Mouse (Mus musculus) adrenal gland (tissue): ENCODE data around the gene Asrgl1.

Experiments used
- intact Hi-C: fragments of 180-260 bp; cut with DNase I; formaldehyde crosslinking; loops from one replicate; pipeline ENCODE4 v1.15.1; 2025

Gene Asrgl1

DNA sequence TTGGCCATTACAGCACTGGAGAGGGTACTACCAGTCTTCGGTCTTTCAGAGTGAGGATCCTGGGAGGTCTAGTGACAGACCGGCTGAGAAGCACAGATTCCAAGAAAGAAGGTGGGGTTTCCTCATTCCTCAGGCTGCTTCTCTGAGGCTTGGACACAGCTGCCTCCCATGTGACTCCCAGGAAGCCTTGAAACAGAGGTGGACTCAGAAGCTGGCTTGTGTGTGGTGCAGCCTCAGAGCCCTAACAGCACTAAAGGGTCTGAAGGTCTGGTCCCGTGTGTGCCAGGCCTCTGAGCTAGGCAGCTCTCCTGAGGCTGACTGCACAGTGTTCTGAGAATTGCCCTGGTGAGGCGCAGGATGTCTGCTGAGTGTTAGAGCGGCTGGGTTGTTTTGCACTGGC, 29.3 kb downstream of the Asrgl1 start:
- intact Hi-C loops, result loop anchor here (5.0 kb wide), 1 partner anchor 249 kb away; no protein-coding TSS in a partner anchor

DNA sequence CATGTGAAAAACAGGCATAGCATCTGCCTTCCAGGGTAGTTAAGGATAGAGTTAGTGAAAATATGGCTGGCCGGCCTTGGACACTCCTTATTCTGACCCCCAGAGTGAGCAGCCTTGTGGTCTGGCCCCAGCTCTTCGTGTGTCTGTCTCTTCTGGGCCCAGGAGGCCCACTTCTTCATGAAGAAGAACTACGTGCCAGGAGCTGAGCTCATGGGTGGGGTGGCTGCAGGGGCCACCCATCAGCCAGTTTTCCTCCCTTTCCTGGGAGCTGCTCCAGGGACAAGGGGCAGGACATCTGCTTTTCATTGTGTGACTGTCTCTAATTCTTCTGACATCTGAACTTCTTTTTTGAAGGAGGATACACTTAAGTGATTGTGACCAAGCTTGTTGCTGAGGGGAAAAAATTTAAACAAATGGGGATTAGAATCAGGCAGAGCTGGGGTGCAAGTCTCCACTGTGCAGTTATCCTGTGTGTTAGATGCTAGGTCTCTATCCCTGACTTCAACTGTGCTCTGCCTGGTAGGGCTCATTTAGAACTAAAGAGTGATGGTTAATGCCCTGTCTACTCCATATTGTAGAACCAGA, 30.2 kb downstream of the Asrgl1 start:
- intact Hi-C loops, result loop anchor here (5.0 kb wide), 1 partner anchor 248 kb away; no protein-coding TSS in a partner anchor

DNA sequence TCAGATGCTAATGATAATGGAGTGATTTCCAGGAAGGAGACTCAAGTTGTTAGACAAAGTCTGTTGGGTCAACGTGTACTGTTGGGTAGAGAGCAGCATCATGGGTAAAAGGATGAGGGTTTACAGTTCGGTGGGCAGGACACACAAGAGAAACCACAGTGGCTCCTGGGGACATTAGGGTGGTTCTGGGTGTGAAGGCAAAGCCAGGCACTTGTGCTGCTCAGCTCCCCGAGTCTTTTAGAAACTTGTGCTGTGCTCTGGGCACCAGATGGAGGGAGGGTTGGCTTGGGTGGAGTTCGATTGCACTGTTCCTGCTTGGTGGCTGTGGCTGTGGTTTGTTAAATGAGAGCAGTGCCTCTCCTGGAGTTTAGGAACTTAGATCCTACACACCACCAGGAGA, 31.4 kb downstream of the Asrgl1 start:
- intact Hi-C loops, result no loop called here

DNA sequence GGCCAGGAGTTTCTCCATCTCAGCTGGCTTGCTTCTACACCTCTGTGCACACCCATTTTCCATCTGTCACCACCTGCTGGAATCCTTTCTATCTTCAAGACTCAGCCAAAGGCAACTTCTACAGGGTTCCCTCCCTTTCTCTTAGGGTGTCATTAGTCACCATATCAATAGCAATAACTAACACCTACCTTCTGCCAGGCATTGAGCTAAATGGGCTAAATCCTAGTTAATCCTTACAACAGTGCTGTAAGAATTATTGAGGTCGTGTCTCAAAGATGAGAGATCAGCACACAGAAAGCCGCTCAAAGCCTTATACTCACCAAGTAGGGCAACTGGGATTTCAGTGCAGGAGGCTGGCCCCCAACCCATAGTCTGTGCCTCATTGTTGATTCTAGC, 34.4 kb downstream of the Asrgl1 start:
- intact Hi-C loops, result no loop called here

DNA sequence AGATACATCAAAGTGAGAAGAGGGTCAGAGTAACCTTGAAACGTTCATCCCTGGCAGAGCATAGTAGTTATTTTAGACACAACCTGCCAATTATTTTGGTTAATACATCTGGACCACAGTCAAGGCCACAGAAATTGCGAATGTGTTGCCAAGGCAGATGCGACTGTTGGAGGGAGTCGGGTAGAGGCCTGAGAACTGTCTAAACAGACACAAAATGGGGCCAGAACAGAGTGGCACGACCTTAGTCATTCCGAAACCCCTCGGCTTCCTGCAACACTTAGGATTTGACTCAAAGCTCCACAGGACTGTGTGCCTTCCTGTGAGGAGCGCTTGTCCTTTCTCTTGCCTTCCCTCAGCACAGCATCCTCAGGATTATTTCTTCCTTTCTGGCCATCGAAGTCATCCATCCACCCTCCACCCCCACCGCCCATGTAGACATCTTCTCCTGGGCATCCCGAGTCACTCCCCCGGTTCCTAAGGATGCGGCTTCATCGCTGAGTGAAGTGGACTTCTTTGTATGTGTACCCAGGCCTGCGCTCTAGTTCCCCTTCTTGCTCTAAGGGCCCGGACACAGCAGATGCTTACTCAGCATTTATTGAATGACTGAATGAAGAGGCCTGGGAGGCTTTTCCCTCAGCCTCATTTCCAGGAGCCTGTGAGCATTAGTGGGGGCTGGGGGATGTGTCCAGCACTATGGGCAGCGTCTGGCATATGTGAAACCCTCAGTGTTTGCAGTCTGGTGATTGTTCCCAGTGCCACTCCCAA, 35.0 kb downstream of the Asrgl1 start:
- intact Hi-C loops, result no loop called here

DNA sequence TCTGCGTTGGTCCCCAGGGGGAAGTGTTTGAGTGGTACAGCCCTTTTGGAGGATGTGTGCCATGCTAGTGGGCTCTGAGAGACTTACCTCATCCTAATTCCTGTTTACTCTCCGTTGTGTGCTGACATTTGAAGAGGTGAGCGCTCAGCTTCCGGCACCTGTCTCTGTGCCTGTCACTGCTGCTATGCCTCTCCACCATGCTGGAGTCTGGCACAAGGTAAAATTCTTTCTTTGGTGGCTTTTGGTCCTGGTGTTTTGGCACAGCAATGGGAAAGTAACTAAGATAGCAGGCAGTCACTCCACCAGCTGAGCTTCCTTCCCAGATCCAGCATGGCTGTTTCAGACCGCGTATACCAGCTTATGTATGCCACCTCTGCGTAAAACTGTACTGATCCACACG, 35.7 kb downstream of the Asrgl1 start:
- intact Hi-C loops, result no loop called here

DNA sequence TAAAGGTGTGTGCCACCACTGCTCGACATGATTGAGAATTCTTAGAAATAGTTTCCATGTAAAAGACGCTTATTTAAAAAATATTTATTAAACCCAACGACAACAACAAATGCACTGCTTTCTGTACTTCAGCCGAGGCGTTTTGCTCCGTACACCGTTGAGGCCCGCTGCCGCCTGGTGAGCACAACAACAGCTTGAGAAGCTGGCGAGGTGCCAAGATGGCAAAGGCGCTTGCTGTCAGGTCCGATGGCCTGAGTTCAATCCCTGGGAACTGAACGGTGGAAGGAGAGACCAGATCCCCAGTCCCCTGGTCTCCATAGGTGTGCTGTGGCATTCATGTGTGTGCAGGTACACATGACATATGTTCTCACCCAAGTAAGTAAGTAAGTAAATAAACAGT, 38.0 kb downstream of the Asrgl1 start:
- intact Hi-C loops, result no loop called here

DNA sequence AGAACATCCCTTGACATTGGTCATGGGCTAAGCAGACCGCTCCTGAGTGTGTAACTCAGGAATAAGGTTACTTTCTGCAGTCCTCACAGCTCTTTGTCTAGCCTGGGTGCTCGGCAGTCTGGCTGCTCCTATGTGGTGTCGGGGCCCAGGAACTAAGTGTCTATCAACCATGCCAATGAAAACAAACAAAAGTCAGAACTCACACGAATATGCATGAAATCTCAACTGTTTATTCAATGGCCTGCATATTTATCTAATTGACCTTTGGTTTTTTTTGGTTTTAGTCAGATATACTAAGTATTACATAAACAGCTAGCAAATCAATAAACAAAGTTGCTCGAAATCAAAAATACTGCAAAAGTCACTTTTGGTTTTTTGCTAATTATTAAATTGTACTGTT, 40.3 kb downstream of the Asrgl1 start:
- intact Hi-C loops, result no loop called here

DNA sequence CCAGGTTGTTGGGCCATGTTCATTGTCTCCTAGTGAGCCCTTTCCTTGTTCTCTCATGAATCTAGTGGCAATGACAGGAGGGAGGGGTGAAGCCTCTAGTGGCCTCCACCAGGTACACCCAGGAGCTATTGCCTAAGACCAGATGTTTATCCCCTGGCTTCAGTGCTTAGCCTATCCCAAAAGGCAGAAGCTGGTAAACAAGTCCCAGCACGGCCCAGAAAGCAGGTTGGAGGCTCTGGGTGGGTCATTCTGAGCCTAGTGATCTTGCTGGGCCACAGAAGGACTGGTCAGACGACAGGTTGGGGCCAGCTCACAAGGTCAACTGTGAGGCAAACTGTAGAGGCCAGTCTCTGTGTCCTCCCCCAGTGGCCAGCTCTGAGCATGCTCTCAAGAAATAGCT, 44.7 kb downstream of the Asrgl1 start:
- intact Hi-C loops, result no loop called here

DNA sequence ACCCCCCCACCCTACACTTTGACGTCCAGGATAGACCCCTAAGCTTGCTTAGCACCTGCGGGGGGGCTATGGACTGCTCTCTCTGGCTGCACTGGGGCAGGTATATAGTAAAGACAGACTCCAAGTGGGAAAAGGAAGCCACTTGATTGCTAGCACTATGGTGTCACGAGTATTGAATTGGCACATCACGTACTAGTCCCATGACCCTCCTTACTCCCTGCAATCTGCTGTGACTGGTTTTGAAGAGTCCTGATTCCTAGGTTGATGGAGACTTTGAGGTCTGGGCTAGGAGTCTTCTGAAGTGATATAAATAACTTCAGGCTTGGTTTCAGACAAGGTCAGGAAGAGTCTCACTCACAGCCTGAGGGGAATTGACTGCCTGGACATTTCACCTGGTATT, 45.2 kb downstream of the Asrgl1 start:
- intact Hi-C loops, result no loop called here

DNA sequence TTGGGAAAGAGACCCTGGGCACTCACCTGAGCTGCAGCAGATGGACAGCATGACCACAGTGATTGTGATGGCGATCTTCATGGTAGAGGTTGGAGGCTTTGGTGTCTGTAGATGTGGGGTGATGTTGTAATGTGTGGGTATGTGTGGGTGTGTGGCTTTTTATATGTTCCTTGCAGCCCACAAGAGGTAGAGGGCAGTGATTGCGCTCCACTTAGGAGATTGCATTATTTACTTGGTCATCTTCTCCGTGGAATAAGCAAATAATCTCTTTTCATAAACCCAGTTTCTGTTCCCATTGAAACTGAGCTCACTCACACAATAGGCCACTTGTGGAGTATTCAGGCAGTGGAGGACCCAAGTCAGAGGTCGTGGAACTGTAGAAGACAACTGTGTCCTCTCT, 47.6 kb downstream of the Asrgl1 start, which contains the start of gene Scgb1a1:
TSS of gene Scgb1a1 (minus strand) at position 138 of the 400 bp plus-strand sequence.
- intact Hi-C loops, result no loop called here

DNA sequence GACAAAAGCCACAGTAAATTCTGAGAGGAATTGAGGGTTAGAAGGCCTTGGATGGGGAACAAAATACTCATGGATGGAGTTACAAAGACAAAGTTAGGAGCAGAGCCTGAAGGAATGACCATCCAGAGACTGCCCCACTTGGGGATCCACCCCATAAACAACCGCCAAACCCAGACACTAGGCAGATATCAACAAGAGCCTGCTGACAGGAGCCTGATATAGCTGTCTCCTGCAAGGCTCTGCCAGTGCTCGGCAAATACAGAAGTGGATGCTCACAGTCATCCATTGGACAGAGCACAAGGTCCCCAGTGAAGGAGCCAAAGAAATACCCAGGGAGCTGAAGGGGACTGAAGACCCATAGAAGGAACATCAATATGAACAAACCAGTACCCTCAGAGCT, 51.5 kb downstream of the Asrgl1 start:
- intact Hi-C loops, result loop anchor here (5.0 kb wide), 1 partner anchor 227 kb away; no protein-coding TSS in a partner anchor

DNA sequence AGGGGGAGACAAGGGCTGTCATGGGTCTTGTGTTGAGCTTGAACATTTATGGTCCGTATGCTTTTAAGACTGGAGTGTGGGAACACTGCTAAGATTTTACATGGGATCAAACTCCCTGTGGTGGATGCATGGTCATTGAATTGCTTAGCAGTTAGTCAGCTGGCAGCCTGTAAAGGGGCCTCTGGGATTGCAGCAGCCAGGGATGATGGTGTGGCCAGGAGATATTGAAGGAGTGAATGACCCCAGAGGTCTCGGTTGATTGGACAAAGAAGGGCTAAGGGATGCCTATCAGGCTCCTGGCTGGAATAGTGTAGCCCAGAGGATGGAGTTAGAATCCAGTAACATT, 52.5 kb downstream of the Asrgl1 start:
- intact Hi-C loops, result loop anchor here (5.0 kb wide), 1 partner anchor 226 kb away; no protein-coding TSS in a partner anchor

DNA sequence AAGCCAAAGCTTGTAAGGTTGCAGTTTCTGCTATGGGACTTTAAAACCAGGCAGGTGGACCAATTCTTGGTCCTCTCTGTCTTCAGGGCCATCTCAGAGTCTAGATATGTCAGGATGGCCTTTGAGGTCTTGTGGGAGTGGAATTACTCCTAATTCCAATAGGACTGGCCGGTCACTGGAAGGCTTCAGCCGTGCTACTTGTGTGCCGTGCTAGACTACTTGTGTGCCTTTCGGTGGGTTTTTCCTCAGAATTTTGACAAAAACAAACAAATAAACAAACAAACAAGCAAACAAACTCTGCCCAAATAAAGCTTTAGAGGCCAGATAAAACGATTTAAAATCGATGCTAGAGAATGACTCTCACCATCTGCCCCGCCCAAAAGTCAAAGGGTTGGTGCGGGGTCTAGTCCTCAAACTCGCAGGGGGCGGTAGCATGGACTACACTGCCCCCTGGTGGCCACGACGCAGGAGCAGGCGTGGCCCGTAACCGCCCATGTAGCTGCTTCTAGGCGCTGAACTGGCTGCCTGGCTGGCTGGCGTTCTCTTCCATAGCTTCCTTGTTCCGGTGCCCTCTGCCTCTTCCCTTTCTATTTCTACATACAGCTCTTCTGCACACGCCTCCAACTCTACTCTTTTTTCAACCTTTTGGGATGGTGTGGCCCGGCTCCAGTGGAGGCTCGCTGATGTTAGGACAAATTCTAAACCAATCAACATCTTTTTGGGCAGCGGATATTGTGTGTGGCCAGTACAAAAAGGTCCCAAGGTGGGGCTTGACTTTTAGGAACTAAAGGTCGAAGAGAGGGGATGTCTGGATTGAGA, 53.0 kb downstream of the Asrgl1 start:
- intact Hi-C loops, result loop anchor here (1.0 to 5.0 kb wide), 2 partner anchors 89 to 225 kb away; no protein-coding TSS in a partner anchor

DNA sequence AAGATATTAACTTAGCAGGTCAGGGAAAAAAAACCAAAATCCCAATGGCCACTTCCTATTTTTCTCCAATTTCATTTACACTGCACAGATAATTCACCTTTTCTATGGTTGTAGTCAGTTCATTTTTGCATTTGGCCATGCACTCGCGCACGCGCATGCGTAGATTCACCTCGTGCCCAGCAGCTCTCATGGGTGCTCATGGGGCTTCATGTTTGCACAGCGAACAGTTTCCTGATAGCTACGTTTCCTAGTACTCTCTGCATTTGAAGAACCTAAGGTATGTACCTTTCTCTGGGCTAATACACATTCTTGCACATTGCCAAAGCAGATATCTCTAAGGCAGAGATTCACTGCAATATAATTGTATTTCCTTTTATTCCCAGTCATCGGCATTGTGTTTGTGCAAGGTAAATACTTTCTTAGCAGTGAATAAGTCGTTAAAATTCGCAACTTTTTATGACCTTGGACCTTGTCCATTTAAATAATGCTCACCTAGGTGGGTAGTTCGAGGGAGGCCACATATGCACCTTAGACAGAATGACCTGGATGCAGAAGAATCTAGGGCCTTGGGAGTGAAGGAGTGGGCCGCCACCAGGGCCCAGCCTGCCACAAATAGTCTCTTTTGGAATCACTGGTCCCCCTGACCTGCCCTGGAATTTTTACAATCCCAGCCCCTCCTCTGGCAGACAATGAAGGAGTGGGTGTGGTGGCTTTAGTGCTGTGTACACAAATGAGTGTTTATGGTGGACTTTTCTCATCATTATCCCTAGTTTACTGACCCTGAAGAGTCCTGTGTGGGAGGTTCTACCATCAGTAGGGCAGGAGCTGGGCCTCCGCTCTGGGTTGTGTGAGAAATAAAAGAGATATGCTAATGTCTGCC, 53.9 kb downstream of the Asrgl1 start:
- intact Hi-C loops, result loop anchor here (1.0 to 5.0 kb wide), 2 partner anchors 88 to 224 kb away; no protein-coding TSS in a partner anchor

DNA sequence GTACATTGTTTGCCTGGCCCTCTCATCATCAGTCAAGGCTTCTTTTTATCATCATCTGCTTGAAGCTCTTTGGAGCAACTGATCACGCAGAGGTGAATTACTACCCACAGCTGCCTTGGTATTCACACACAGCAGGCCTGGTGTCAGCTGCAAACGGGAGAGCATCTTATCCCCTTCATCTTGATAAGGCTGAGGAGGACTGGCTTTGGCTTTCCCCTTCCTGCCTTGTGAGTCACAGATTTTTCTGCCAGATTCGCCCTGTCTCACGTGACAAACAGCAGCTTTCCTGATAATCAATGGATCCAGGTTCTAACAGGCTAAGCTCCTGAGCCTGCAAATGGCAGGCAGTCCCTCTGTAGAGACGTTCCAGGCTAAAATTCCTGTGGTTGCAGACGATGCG, 55.5 kb downstream of the Asrgl1 start:
- intact Hi-C loops, result loop anchor here (5.0 kb wide), 1 partner anchor 223 kb away; no protein-coding TSS in a partner anchor

DNA sequence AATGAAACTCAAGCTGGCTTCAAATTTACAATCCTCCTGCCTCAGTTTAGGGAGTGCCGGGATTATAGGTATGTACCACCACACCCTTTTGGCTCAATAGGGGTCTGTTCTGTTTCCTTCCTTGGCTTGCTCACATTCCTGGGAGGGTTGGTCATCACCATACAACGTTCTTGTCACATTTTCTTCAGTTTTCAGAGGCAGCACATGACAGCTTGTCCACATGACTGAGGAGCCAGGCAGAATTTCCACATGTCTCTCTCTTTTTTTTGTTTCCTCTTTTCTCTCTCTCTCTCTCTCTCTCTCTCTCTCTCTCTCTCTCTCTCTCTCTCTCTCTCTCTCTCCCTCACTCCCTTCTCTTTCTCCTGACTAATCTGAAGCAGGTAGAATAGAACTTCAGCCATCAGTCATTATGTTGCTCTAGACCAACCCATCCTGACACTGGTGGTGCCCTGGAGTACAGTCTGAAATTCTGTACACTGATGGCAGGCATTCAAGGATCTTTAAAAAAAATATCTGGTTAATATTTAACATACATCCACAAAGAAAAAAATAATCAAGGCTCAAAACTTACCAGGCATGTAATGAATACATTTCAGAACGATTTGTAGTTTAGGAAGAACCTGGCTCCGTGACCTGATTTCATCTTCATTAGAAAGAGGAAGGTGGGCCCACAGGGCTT, 58.3 kb downstream of the Asrgl1 start:
- intact Hi-C loops, result no loop called here

DNA sequence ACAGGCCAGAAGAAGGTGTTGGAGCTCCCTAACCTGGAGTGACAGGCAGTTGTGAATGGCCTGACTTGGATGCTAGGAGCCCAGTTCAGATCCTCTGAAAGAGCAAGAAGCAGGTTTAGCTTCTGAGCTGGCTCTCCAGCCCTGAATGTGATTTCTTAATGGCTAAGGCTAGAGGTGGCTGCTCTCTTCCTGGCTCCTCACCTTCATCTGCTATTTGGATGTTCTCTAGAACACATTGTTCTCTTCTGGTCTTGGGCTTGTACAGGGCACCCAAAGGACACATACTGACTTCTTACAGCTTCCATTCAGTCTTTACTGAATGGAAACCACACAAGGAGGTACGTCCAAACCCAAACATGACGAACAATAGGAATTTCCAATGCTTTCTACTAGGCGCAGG, 59.4 kb downstream of the Asrgl1 start:
- intact Hi-C loops, result no loop called here

DNA sequence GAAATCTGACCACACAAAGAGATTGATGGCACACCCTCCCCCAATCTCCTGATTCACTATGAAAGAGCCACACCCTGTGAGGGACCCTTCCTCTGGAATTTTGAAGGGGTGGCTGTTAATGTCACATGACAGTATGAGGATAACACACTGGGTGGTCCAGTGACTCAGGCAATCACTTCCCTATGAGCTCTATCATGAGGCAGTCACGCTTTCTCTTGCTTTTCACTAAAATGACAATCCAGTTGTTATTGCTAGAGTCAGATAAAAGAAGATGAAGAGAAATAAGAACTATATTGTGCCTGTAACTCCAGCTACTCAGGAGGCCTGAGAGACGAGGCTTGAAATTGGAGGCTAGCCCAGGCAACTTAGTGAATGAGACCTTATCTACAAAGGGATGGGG, 59.9 kb downstream of the Asrgl1 start:
- intact Hi-C loops, result no loop called here

DNA sequence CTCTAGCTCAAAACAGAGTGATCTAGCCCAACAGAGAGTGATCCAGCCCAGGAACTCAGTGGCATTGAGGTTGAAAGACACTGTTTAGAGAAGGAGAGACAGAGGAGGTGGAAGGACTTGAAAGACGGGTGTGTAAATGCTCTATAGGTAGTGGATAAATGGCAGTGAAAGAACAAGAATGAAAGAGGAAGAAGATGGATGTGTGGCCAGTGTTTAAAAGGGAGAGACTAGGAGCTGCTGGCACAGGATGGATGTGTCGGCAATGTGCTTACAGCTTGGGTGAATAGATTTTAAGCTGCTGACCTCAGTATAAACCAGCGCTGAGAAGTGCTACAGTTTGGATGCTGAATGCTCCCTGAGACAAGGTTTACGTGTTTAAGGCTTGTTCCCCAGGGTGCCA, 61.0 kb downstream of the Asrgl1 start:
- intact Hi-C loops, result no loop called here
